Mouse (Mus musculus): Measurements from ENCODE around the gene Slc39a8.

GRCm38 (mm10) chr3:135843181-135843580 is 18.1 kb downstream of the Slc39a8 start:
- TF ChIP-seq ELF1 (IDR thresholded peaks at IDR 0.05; ENCODE audit: low read depth, low read length), result no peak
- TF ChIP-seq CTCF (IDR thresholded peaks at IDR 0.05 in 2 of 3, conservative IDR thresholded peaks at IDR 0.05 in 1 of 3; ENCODE audit: control insufficient read depth in 1 of 3, insufficient read depth in 1 of 3, low read depth in 2 of 3, low read length in 3 of 3, poor library complexity in 1 of 3, severe bottlenecking in 1 of 3), result peak; percentile 25 to 35 (median 26); a peak in 5 of 6 replicates
- TF ChIP-seq MEF2A (IDR thresholded peaks at IDR 0.05; ENCODE audit: extremely low read depth, insufficient replicate concordance, low read depth, low read length, poor library complexity, severe bottlenecking), result no peak
- no peak for TF ChIP-seq CHD2 (IDR thresholded peaks at IDR 0.05; ENCODE audit: low read length)
